Mouse (Mus musculus): ENCODE results near the gene Enpp7. TPM values are rescaled to one million over a fixed set of nuclear protein-coding genes. Genes with fewer than 3 reads are reported as not detected.
A peak's percentile ranks its signal among the peaks of the same experiment; 100 is the strongest.

Gene Enpp7
- total RNA-seq, 2 experiments from 2014 or later: not detected

DNA sequence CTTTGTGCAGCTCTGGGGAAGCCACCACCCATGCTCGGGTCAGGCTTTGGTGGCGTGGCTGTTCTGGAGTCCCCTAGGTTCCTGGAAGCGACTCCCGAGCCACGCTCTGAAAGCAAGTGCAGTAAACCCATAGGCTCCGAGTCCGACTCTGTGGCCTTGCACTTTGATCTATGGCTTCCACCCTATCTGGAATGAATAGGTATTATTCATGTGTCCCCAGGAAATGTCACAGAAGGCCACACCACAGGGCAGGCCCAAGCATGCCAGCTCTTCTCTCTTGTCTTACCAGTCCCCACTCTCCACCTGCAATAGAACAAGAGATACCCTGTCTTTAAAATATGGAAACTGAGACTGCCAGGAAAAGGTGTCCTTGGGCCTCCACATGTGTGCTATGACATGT, 13.6 kb upstream of the Enpp7 start:
- no peak overlapping the region for H3K4me3 ChIP-seq
- no peak for TF ChIP-seq CTCF (IDR thresholded peaks at IDR 0.05)
- DNase-seq: no peak
- no peak overlapping the region for H3K27ac ChIP-seq
- intact Hi-C loops (cut with DNase I): loop anchor here (10.0 kb wide), 1 partner anchor 230 kb away; no protein-coding TSS in a partner anchor

DNA sequence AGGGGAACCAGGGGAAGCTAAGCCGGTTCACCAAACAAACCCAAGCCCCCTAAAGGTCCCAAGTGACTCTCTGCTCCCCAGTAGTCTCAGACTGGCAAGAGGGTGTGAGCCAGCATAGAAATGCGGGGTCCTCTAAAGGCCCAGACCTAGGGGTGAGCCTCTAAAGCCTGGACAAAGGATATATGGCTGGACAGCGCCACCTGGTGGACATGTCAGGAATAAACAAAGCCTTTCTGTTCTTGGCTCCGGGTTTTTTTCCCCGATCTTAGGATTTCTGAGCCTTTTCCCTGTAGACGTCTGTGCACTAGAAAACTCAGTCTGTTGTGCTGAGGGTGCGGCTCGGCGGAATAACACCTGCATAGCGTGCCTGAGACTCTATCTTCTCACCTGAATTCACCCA, 12.6 kb upstream of the Enpp7 start:
- intact Hi-C loops (cut with DNase I): loop anchor here (10.0 kb wide), 1 partner anchor 231 kb away; no protein-coding TSS in a partner anchor
- H3K4me3 ChIP-seq: peak overlapping the region; percentile 64
- peak; percentile 62 for DNase-seq
- no peak overlapping the region for H3K27ac ChIP-seq
- peak; percentile 88; the same call in 1 of the 2 replicates for TF ChIP-seq CTCF (IDR thresholded peaks at IDR 0.05)

DNA sequence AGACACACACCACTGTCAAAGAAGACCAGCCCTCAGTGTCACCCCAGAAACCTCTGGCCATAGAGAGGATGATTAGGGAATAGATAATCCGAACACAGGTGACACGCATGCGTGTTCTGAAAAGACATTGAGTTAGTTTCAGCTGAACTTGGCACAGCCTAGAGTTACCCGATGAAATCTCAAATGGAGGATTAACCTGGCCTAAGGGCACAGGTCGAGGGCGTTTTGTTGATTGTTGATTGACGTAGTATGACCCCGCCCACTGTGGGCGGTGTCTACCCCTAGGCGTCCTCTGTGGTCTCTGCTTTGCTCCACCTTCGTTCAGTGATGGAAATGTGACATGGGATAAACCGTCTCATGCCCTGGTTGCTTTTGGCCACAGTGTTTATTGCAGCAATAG, 12.1 kb upstream of the Enpp7 start:
- TF ChIP-seq CTCF (IDR thresholded peaks at IDR 0.05): no peak
- Histone ChIP-seq H3K27ac (no peak overlapping the region), H3K4me3 (peak overlapping the region; percentile 64)
- DNase-seq: no peak
- intact Hi-C loops (cut with DNase I): loop anchor here (10.0 kb wide), 1 partner anchor 231 kb away; no protein-coding TSS in a partner anchor

DNA sequence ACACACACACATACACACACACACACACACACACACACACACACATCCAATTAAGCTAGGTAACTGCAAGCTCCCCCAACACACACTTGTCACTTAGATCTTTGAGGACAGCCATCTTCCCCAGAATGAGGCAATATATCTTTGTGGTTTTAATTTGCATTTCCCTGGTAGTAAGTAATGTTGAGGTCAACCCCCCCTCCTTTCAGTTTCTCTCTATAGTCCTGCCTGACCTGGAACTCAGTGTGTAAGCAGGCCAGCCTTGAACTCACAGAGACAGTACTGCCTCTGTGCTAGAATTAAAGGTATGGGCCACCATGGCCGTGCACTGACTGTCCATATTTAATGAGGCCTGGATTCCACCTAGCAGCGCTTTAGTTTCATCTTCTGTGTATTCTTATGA, 7.6 kb upstream of the Enpp7 start:
- DNase-seq: no peak
- no peak overlapping the region for H3K4me3 ChIP-seq
- no peak for TF ChIP-seq CTCF (IDR thresholded peaks at IDR 0.05)
- intact Hi-C loops (cut with DNase I): no loop called here
- H3K27ac ChIP-seq: no peak overlapping the region

DNA sequence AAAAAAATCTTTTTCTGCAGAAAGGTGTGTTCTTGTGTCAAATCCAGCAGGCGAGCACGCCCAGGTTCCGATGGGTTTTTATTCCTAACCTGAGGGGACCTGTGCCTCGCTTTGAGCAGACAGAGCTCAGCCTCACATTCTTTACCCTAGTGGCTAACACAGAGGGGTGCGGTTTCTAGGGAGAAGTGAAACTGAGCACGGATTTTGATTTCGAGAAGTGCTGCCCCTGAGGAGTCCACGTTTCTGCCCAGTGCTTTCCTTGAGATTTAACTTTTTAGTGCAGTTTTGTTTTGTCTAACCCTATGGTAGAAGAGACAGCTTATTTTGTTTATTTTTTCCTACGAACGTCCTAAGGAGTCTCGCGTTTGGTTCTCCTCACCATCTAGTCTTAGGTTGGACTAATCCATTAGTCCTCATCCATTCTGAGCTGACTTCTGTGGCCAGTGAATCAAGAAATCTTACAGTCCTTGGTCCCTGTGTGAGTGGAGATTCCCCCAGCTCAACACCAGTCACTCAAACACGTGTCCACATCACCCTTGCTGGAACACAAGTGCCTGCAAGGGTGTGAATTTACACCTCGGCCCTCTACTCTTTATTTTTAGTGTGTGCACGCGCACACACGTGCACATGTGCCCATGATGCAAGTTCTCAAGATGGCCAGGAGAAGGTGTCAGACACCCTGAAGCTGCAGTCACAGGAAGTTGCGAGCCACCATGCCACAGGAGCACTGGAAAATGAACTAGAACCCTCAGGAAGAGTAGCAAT, 6.8 kb upstream of the Enpp7 start:
- TF ChIP-seq CTCF (IDR thresholded peaks at IDR 0.05): no peak
- DNase-seq: no peak
- H3K27ac ChIP-seq: no peak overlapping the region
- intact Hi-C loops (cut with DNase I): no loop called here
- no peak overlapping the region for H3K4me3 ChIP-seq

DNA sequence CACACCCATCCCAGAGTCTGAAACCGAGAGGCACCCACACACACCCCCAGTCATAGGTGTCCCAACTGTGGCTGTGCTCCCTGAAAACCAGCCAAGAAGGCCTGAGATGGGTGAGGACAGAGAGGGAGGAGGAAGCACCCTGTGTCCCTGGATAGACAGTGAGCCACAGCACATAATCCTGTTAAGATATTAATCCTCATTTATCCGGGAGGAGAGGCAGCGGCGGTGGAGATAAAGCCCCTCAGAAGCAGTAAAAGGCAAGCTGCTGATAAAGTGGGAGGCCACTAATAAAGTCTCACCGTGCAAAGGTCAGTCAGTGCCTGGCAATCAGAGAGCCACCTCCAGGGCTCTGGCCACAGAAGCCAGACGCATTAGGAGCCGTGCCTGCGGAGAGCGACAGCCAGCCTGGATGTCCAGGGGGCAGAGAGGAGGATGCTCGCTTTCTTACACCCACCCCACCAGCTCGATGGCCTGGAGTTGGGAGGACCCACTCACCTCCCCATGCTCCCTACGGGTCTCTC, 5.3 kb upstream of the Enpp7 start:
- no peak for TF ChIP-seq CTCF (IDR thresholded peaks at IDR 0.05)
- Histone ChIP-seq H3K4me3 (no peak overlapping the region), H3K27ac (no peak overlapping the region)
- intact Hi-C loops (cut with DNase I): no loop called here
- no peak for DNase-seq

DNA sequence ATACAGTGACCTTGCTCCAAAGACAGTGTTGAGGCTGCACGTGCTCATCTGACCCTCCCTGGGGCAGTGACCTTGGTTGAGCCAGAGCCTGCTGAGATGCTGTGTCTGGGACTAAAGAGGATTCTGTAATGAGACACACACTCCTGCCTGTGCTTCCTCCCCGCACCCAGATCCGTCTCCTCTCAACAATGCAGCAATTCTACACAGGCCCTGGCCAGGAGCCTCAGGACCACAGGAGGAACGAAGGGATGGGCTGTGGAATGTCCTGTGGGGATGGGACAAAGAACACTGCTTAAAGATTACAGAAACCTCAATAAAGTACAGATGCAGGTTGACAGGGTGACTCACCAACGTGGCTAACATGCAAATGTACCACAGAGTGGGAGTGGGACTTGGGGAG, 2.4 kb upstream of the Enpp7 start:
- Histone ChIP-seq H3K27ac (no peak overlapping the region), H3K4me3 (no peak overlapping the region)
- no peak for TF ChIP-seq CTCF (IDR thresholded peaks at IDR 0.05)
- DNase-seq: no peak
- intact Hi-C loops (cut with DNase I): no loop called here

DNA sequence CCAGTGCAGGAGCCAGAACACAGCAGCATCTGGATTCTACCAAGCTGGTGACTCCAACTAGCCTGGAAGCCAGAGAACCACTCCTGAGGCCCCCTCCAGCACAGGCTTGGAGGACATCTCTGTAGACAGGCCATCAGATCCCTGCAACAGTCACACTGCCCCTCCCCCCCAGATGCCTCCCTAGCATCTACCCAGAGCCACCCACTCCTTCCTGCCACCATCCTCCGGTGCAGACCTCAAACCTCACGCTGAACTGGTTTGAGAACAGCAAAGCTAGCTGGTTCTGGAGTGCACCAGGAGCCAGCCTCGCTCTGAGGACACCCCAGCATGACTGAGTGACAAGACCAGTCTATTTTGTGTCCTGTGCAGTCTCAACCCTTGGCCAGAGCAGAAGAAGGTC, 4.8 kb downstream of the Enpp7 start:
- no peak for DNase-seq
- intact Hi-C loops (cut with DNase I): no loop called here
- no peak overlapping the region for H3K27ac ChIP-seq
- no peak for TF ChIP-seq CTCF (IDR thresholded peaks at IDR 0.05)
- H3K4me3 ChIP-seq: no peak overlapping the region

DNA sequence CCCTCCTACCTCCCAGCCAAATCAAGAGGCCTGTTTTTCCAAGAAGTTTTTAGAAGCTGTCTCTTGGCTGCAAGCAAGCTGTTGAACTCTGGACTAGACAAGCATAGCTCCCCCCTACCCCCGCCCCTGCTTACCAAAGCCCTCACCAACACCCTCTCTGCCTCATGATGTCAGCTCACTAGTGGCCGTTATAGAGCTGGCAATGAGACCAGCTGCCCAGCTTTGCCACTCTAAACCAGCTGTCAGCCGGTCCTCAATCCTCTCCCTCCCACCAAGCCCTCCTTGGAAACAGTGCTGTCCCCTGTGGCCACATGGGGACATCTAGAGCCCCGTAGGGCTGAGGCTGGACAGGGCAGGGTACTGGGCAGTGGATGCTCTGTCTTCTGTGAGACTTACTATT, 7.5 kb downstream of the Enpp7 start:
- Histone ChIP-seq H3K27ac (no peak overlapping the region), H3K4me3 (no peak overlapping the region)
- intact Hi-C loops (cut with DNase I): no loop called here
- TF ChIP-seq CTCF (IDR thresholded peaks at IDR 0.05): no peak
- no peak for DNase-seq

DNA sequence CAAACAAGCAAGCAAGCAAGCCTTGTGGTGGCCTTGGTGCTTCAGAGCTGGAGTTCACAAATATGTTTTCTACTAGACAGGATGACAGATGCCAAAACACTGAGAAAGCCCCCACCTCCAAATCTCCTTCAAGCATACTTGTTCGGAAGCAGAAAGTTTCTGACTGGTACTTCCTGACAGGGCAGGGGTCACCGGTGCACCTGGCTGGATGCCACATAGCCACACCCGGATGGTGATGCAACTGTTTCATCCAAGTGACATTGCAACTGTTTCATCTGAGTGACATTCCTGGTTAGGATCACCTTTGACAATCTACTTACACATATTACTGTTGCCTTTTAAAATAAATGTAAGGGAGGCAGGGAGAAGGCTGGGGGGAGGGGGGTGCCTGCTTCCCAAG, 9.2 kb downstream of the Enpp7 start:
- Histone ChIP-seq H3K27ac (no peak overlapping the region), H3K4me3 (no peak overlapping the region)
- no peak for DNase-seq
- TF ChIP-seq CTCF (IDR thresholded peaks at IDR 0.05): no peak
- intact Hi-C loops (cut with DNase I): no loop called here

DNA sequence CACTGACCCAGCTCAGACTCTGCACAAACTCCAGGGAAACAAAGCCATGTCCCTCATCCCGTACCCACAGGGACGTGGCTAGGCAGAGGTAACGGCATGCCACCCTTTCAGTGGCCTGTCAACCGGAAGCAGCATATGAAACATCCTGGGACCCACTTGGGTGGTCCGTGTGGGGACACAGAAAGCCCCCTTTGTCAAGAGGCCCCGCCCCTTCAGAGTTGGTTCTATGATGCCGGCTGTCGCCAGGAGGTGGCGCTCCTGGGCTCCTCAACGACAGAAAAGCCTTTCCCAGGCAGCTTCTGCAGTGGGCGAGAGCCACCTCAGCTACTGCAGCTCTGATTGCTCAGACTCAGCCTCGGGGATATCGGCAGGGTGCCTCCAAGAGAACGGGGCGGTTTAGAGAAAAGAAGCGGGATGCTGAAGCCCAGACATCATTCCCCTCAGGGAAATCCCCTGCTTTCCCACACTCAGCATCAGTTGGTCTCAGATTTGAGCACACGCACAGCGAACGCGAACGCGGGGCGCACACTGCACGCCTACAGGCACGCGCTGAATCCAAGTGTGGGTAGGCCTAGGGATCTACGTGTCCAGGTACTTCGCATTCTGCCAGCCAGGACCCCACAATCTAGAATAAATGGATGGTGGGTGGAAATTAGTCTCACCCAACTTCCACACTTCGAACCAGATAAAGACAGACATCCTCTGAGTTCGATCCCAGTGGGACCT, 10.7 kb downstream of the Enpp7 start:
- peak; percentile 93; the same call in 1 of the 2 replicates for TF ChIP-seq CTCF (IDR thresholded peaks at IDR 0.05)
- intact Hi-C loops (cut with DNase I): no loop called here
- peak; percentile 75 for DNase-seq
- no peak overlapping the region for H3K27ac ChIP-seq
- no peak overlapping the region for H3K4me3 ChIP-seq

DNA sequence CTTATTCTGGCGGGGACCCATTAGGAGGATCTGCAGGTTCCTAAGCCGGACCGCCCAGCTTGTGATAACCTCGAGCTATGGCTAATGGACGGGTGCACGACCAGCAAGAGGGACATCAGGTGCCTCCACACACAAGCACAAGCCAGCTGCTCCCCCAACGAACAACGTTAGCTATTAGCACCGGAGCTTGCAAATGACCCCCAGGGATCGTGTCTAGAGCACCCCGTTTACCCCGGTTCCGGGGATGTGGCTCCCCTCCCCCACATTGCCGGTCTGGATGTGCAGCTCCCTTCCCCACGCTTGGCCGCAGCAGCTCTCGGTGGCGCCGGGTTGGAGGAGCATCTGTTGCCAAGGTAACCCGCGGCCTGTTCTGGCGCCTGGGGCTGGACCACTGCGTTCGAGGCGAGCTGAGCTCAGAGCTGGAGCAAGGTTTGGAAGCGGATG, 11.4 kb downstream of the Enpp7 start:
- no peak overlapping the region for H3K27ac ChIP-seq
- TF ChIP-seq CTCF (IDR thresholded peaks at IDR 0.05): no peak
- no peak for DNase-seq
- intact Hi-C loops (cut with DNase I): no loop called here
- H3K4me3 ChIP-seq: no peak overlapping the region

DNA sequence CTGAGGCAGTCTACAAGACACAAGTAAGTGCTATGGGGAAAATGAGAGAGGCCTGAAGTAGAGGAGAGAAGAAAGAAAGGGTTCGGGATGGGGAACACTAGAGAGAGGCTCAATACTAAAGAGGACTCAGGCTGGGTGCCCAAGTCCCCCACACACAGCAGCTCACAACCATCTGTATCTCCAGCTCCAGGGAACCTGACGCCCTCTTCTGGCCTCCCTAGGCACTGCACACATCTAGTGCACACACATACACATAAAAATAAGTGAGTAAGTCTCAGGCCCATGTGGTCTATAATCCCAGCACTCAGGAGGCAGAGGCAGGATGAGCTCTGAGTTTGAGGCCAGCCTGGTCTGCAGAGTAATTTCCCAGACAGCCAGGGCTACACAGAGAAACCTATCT, 12.9 kb downstream of the Enpp7 start:
- Histone ChIP-seq H3K27ac (no peak overlapping the region), H3K4me3 (no peak overlapping the region)
- intact Hi-C loops (cut with DNase I): no loop called here
- DNase-seq: no peak
- TF ChIP-seq CTCF (IDR thresholded peaks at IDR 0.05): no peak
